Mouse (Mus musculus): ENCODE data around the gene Foxo1. TPM values are rescaled to one million over a fixed set of nuclear protein-coding genes. Genes with fewer than 3 reads are reported as not detected.

The Foxo1 gene
- total RNA-seq, 4 experiments from 2014 or later, result 17.5 to 20.3 (median 19.0) TPM

Other genes starting within 250 kb of the Foxo1 start
- 1 to 10 TPM; 6.7 to 8.3 (median 7.1) TPM for gene Maml3, start 163.3 kb upstream of the Foxo1 start, total RNA-seq (2022)

Measured in left cerebral cortex, adult 8-10 months (tissue).